Mouse (Mus musculus): ENCODE measurements around the gene Crispld2. TPM values are rescaled to one million over a fixed set of nuclear protein-coding genes. Genes with fewer than 3 reads are reported as not detected.

Gene Crispld2
- total and polyA plus RNA-seq, 3 experiments = 1.7 to 2.2 TPM; not detected in 1

- Histone ChIP-seq H3K9me3 (replicated peaks; ENCODE audit: insufficient read depth, low read length) (no peaks in the 10 kb centered on the region), H3K79me2 (ENCODE audit: control insufficient read depth, insufficient read depth, low read length, poor library complexity) (no peaks in the 10 kb centered on the region), H3K27ac (ENCODE audit: control insufficient read depth, low read depth, low read length) (no peak overlapping the region), H3K9ac (ENCODE audit: control insufficient read depth, low read depth, low read length, poor library complexity, severe bottlenecking) (no peak overlapping the region), H3K27me3 (ENCODE audit: control insufficient read depth in 1 of 2, insufficient read depth in 2 of 2, low read length in 2 of 2) (peaks cover 0 to 1% of the 10 kb centered on the region in 2 experiments; a peak in 1 of 4 replicates), H3K4me3 (ENCODE audit: control insufficient read depth in 1 of 2, insufficient read depth in 1 of 2, low read depth in 2 of 2, low read length in 2 of 2) (no peak overlapping the region), H3K36me3 (ENCODE audit: control insufficient read depth in 1 of 2, insufficient read depth in 2 of 2, low read length in 2 of 2) (no peaks in the 10 kb centered on the region), H3K4me1 (ENCODE audit: control insufficient read depth in 1 of 2, insufficient read depth in 2 of 2, low read length in 2 of 2) (no peaks in the 10 kb centered on the region)
- no peak for TF ChIP-seq CTCF (IDR thresholded peaks at IDR 0.05 in 2 of 3, conservative IDR thresholded peaks at IDR 0.05 in 1 of 3; ENCODE audit: control insufficient read depth in 1 of 3, insufficient read depth in 1 of 3, low read depth in 2 of 3, low read length in 3 of 3, poor library complexity in 1 of 3, severe bottlenecking in 1 of 3)
- no peak for TF ChIP-seq TAL1 (IDR thresholded peaks at IDR 0.05; ENCODE audit: low read length)
- DNase-seq (ENCODE audit: low read depth, low spot score) = no peak
Measured at GRCm38 (mm10) chr8:119988087-119988486, 4.2 kb upstream of the Crispld2 start.

- H3K9ac ChIP-seq (ENCODE audit: control insufficient read depth, low read depth, low read length, poor library complexity, severe bottlenecking) = no peak overlapping the region
- no peak overlapping the region for H3K27ac ChIP-seq (ENCODE audit: control insufficient read depth, low read depth, low read length)
- H3K79me2 ChIP-seq (ENCODE audit: control insufficient read depth, insufficient read depth, low read length, poor library complexity) = no peaks in the 10 kb centered on the region
- H3K9me3 ChIP-seq (replicated peaks; ENCODE audit: insufficient read depth, low read length) = no peaks in the 10 kb centered on the region
- no peak for TF ChIP-seq GABPA (IDR thresholded peaks at IDR 0.05; ENCODE audit: low read depth, low read length)
- TF ChIP-seq NELFE (IDR thresholded peaks at IDR 0.05; ENCODE audit: low read depth, low read length) = no peak
- no peak for TF ChIP-seq RCOR1 (IDR thresholded peaks at IDR 0.05; ENCODE audit: low read depth, low read length)
- TF ChIP-seq POLR2AphosphoS2 (IDR thresholded peaks at IDR 0.05; ENCODE audit: low read length) = no peak
- no peak for TF ChIP-seq ELF1 (IDR thresholded peaks at IDR 0.05; ENCODE audit: low read depth, low read length)
- no peaks in the 10 kb centered on the region for H3K36me3 ChIP-seq (ENCODE audit: control insufficient read depth in 1 of 2, insufficient read depth in 2 of 2, low read length in 2 of 2)
- no peak for DNase-seq (ENCODE audit: low read depth, low spot score)
- H3K27me3 ChIP-seq (ENCODE audit: control insufficient read depth in 1 of 2, insufficient read depth in 2 of 2, low read length in 2 of 2) = 0 out of 4 replicates have a peak, but pooled peaks cover 0 to 1% of the 10 kb centered on the region in 2 experiments
- H3K4me1 ChIP-seq (ENCODE audit: control insufficient read depth in 1 of 2, insufficient read depth in 2 of 2, low read length in 2 of 2) = no peaks in the 10 kb centered on the region
- H3K4me3 ChIP-seq (ENCODE audit: control insufficient read depth in 1 of 2, insufficient read depth in 1 of 2, low read depth in 2 of 2, low read length in 2 of 2) = no peak overlapping the region
Measured at GRCm38 (mm10) chr8:119994114-119994513, 1.9 kb downstream of the Crispld2 start.

GRCm38 (mm10) chr8:119994556-119994955 is 2.3 kb downstream of the Crispld2 start:
- no peak for DNase-seq (ENCODE audit: low read depth, low spot score)
- Histone ChIP-seq H3K36me3 (ENCODE audit: control insufficient read depth in 1 of 2, insufficient read depth in 2 of 2, low read length in 2 of 2) (no peaks in the 10 kb centered on the region), H3K4me1 (ENCODE audit: control insufficient read depth in 1 of 2, insufficient read depth in 2 of 2, low read length in 2 of 2) (no peaks in the 10 kb centered on the region), H3K79me2 (ENCODE audit: control insufficient read depth, insufficient read depth, low read length, poor library complexity) (no peaks in the 10 kb centered on the region), H3K9me3 (replicated peaks; ENCODE audit: insufficient read depth, low read length) (no peaks in the 10 kb centered on the region), H3K4me3 (ENCODE audit: control insufficient read depth in 1 of 2, insufficient read depth in 1 of 2, low read depth in 2 of 2, low read length in 2 of 2) (no peak overlapping the region), H3K27ac (ENCODE audit: control insufficient read depth, low read depth, low read length) (no peak overlapping the region), H3K9ac (ENCODE audit: control insufficient read depth, low read depth, low read length, poor library complexity, severe bottlenecking) (no peak overlapping the region), H3K27me3 (ENCODE audit: control insufficient read depth in 1 of 2, insufficient read depth in 2 of 2, low read length in 2 of 2) (0 out of 4 replicates have a peak, but pooled peaks cover 0 to 1% of the 10 kb centered on the region in 2 experiments)
- TF ChIP-seq JUND (IDR thresholded peaks at IDR 0.05; ENCODE audit: low read depth, low read length) (no peak), MAFK (IDR thresholded peaks at IDR 0.05; ENCODE audit: borderline replicate concordance, low read depth, low read length) (no peak), BHLHE40 (IDR thresholded peaks at IDR 0.05; ENCODE audit: borderline replicate concordance, low read depth, low read length) (no peak), ZMIZ1 (IDR thresholded peaks at IDR 0.05; ENCODE audit: low read depth, low read length) (no peak), MEF2A (IDR thresholded peaks at IDR 0.05; ENCODE audit: extremely low read depth, insufficient replicate concordance, low read depth, low read length, poor library complexity, severe bottlenecking) (no peak), POLR2A (IDR thresholded peaks at IDR 0.05; ENCODE audit: control insufficient read depth in 1 of 2, insufficient read depth in 1 of 2, low read depth in 1 of 2, low read length in 2 of 2, poor library complexity in 1 of 2) (no peak), E2F4 (IDR thresholded peaks at IDR 0.05; ENCODE audit: borderline replicate concordance, low read depth, low read length) (no peak), POLR2AphosphoS5 (IDR thresholded peaks at IDR 0.05; ENCODE audit: borderline replicate concordance, low read depth, low read length) (no peak), UBTF (IDR thresholded peaks at IDR 0.05; ENCODE audit: borderline replicate concordance, insufficient read depth, low read depth, low read length) (no peak), MAX (IDR thresholded peaks at IDR 0.05; ENCODE audit: low read length) (no peak), NRF1 (IDR thresholded peaks at IDR 0.05; ENCODE audit: insufficient read depth, low read depth, low read length, poor library complexity, severe bottlenecking) (no peak), CTCF (IDR thresholded peaks at IDR 0.05 in 2 of 3, conservative IDR thresholded peaks at IDR 0.05 in 1 of 3; ENCODE audit: control insufficient read depth in 1 of 3, insufficient read depth in 1 of 3, low read depth in 2 of 3, low read length in 3 of 3, poor library complexity in 1 of 3, severe bottlenecking in 1 of 3) (no peak), KAT2A (conservative IDR thresholded peaks at IDR 0.05; ENCODE audit: low read depth, low read length) (no peak), MYC (IDR thresholded peaks at IDR 0.05; ENCODE audit: low read depth, low read length) (no peak), MXI1 (IDR thresholded peaks at IDR 0.05; ENCODE audit: low read depth, low read length) (no peak)

Data from MEL (cell line).